Mouse (Mus musculus): ENCODE results near the gene Lama2. TPM values are rescaled to one million over a fixed set of nuclear protein-coding genes. Genes with fewer than 3 reads are reported as not detected.

The Lama2 gene
- 12.0 and 18.2 TPM in 2 replicates for total RNA-seq (2014; rRNA removed)
- polyA plus RNA-seq (2015; fragmentation: Nextera tagmentation; extraction: Ambion mirVana): 5.5 and 5.6 TPM in 2 replicates

- Histone ChIP-seq H3K27ac (no peak within 1 kb of the TSS), H3K36me3 (ENCODE audit: insufficient read depth, low read length) (no peaks in the 10 kb centered on the region), H3K4me1 (ENCODE audit: insufficient read depth, low read length) (no peaks in the 10 kb centered on the region), H3K27me3 (ENCODE audit: insufficient read depth, low read length) (no peaks in the 10 kb centered on the region), H3K9me3 (ENCODE audit: low read length) (no peaks in the 10 kb centered on the region), H3K9ac (replicated peaks; ENCODE audit: low read length) (no peak within 1 kb of the TSS), H3K4me2 (ENCODE audit: low read depth, low read length) (no peak within 1 kb of the TSS), H3K4me3 (ENCODE audit: low read length) (no peak within 1 kb of the TSS)
- 88% methylated on average over 3 of the region's 3 CpGs for WGBS
- ATAC-seq (no peak), DNase-seq (ENCODE audit: low spot score) (no peak)
- no peak for TF ChIP-seq CTCF (IDR thresholded peaks at IDR 0.05; ENCODE audit: low read depth)
Observed at GRCm38 (mm10) chr10:27619658-27620057, at the start of gene Lama2. TSS of gene Lama2 (minus strand) at chr10:27619758.

DNA sequence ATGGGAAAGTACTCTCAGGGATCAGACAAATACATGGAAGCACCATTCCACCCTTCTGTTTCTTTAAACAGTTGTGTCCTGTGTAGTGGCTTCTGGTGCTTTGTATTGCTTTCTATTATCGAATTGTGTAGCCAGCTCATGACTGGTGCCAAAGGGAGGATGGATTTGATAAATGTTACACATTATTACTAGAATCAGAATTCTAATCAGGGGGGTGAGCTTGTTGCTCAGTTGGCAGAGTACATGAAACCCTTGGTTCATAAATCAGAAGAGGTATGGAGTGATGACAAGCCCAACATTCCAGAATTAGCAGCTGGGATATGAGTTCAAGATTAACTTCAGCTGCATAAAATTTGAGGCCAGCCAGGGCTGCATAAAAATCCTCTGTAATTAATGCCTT, 44.8 kb upstream of the Lama2 start:
- 79% methylated on average over 1 of the region's 1 CpGs for WGBS
- no peak for TF ChIP-seq CTCF (IDR thresholded peaks at IDR 0.05; ENCODE audit: low read depth)

GRCm38 (mm10) chr10:27663396-27663795, 43.8 kb upstream of the Lama2 start:
- Histone ChIP-seq H3K4me2 (ENCODE audit: low read depth, low read length) (no peak overlapping the region), H3K4me1 (ENCODE audit: insufficient read depth, low read length) (no peaks in the 10 kb centered on the region), H3K27ac (no peak overlapping the region), H3K27me3 (ENCODE audit: insufficient read depth, low read length) (no peaks in the 10 kb centered on the region), H3K36me3 (ENCODE audit: insufficient read depth, low read length) (no peaks in the 10 kb centered on the region), H3K9ac (replicated peaks; ENCODE audit: low read length) (no peak overlapping the region), H3K4me3 (ENCODE audit: low read length) (no peak overlapping the region), H3K9me3 (ENCODE audit: low read length) (no peaks in the 10 kb centered on the region)
- 67% methylated on average over 1 of the region's 1 CpGs for WGBS
- ATAC-seq (no peak), DNase-seq (ENCODE audit: low spot score) (no peak)
- no peak for TF ChIP-seq CTCF (IDR thresholded peaks at IDR 0.05; ENCODE audit: low read depth)

More for the DNA sequence above, 44.8 kb upstream of the Lama2 start:
- Histone ChIP-seq H3K4me3 (ENCODE audit: low read length) (no peak overlapping the region), H3K4me1 (ENCODE audit: insufficient read depth, low read length) (no peaks in the 10 kb centered on the region), H3K27ac (no peak overlapping the region), H3K4me2 (ENCODE audit: low read depth, low read length) (no peak overlapping the region), H3K9me3 (ENCODE audit: low read length) (no peaks in the 10 kb centered on the region), H3K9ac (replicated peaks; ENCODE audit: low read length) (no peak overlapping the region), H3K27me3 (ENCODE audit: insufficient read depth, low read length) (no peaks in the 10 kb centered on the region), H3K36me3 (ENCODE audit: insufficient read depth, low read length) (no peaks in the 10 kb centered on the region)
- no peak for DNase-seq (ENCODE audit: low spot score)
- no peak for ATAC-seq

DNA sequence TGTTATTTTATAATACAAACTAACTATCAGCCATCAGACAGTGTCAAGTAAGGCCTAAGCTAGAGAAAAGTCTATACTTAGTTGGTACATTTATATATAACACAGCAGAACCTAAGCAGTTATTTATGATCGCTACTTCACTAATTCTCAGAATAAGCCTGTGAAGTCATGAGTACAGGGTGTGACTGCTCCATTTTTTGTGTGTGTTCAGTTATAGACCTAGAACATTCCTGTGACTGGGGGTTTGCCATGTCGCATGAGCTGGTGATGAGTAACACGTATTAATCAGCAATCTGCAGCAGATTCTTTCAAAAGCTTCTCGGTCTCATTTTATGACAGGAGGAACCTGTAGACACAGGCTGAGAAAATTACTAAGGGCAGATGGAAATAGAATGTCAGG, 34.6 kb upstream of the Lama2 start:
- Histone ChIP-seq H3K9ac (replicated peaks; ENCODE audit: low read length) (no peak overlapping the region), H3K4me2 (ENCODE audit: low read depth, low read length) (no peak overlapping the region), H3K36me3 (ENCODE audit: insufficient read depth, low read length) (no peaks in the 10 kb centered on the region), H3K4me1 (ENCODE audit: insufficient read depth, low read length) (no peaks in the 10 kb centered on the region), H3K27me3 (ENCODE audit: insufficient read depth, low read length) (no peaks in the 10 kb centered on the region), H3K27ac (no peak overlapping the region), H3K9me3 (ENCODE audit: low read length) (no peaks in the 10 kb centered on the region), H3K4me3 (ENCODE audit: low read length) (no peak overlapping the region)
- no peak for ATAC-seq
- TF ChIP-seq CTCF (IDR thresholded peaks at IDR 0.05; ENCODE audit: low read depth): no peak
- WGBS: 92% methylated on average over 4 of the region's 4 CpGs
- DNase-seq (ENCODE audit: low spot score): no peak

GRCm38 (mm10) chr10:27652694-27653335, 33.3 kb upstream of the Lama2 start:
- Histone ChIP-seq H3K9me3 (ENCODE audit: low read length) (no peaks in the 10 kb centered on the region), H3K4me1 (ENCODE audit: insufficient read depth, low read length) (no peaks in the 10 kb centered on the region), H3K27ac (no peak overlapping the region), H3K4me2 (ENCODE audit: low read depth, low read length) (no peak overlapping the region), H3K27me3 (ENCODE audit: insufficient read depth, low read length) (no peaks in the 10 kb centered on the region), H3K36me3 (ENCODE audit: insufficient read depth, low read length) (no peaks in the 10 kb centered on the region), H3K9ac (replicated peaks; ENCODE audit: low read length) (no peak overlapping the region), H3K4me3 (ENCODE audit: low read length) (no peak overlapping the region)
- TF ChIP-seq CTCF (IDR thresholded peaks at IDR 0.05; ENCODE audit: low read depth): no peak
- WGBS: 36% methylated on average over 8 of the region's 8 CpGs
- ATAC-seq (peak; percentile 63; the same call in 1 of the 2 replicates), DNase-seq (ENCODE audit: low spot score) (peak; percentile 22)

DNA sequence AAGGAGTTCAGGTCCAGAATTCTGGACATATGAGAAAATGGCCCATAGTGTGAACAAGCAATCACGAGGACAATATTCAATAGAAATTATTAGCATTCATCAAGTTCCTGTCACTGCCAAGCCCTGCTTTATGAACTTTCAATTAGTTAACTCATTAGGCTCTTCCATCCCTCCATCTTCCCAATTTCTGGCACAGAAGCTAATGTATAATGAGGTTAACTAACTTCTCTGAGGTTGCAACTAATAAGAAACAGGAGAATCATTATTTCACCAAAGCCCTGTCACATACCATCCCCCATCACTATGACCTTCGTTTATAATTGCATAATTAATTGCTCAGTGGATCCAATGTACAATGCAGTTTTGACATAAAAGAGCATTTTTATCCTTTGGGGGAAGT, 16.2 kb upstream of the Lama2 start:
- Histone ChIP-seq H3K4me1 (ENCODE audit: insufficient read depth, low read length) (no peaks in the 10 kb centered on the region), H3K4me3 (ENCODE audit: low read length) (no peak overlapping the region), H3K27ac (no peak overlapping the region), H3K36me3 (ENCODE audit: insufficient read depth, low read length) (no peaks in the 10 kb centered on the region), H3K9ac (replicated peaks; ENCODE audit: low read length) (no peak overlapping the region), H3K9me3 (ENCODE audit: low read length) (no peaks in the 10 kb centered on the region), H3K27me3 (ENCODE audit: insufficient read depth, low read length) (no peaks in the 10 kb centered on the region), H3K4me2 (ENCODE audit: low read depth, low read length) (no peak overlapping the region)
- no peak for TF ChIP-seq CTCF (IDR thresholded peaks at IDR 0.05; ENCODE audit: low read depth)
- ATAC-seq (no peak), DNase-seq (ENCODE audit: low spot score) (no peak)
- WGBS: 54% methylated on average over 2 of the region's 2 CpGs

DNA sequence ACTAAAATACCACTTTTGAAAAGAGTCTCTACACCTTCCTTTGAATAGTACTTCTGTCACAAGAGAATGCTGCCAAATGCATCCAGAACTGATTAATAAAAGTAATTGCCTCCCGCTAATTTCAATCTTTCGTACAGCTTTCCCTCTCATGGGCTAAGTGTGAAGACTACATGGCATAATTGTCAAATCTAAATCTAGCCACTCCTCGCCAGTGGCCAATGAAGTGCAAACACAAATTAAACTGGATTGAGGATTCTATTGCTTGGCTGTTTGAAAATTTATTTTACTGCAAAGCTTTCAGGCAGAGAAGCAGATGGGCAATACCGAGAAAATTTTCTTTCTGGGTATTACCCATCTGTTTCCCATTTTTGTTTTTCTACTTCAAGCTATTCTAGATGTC, 11.4 kb upstream of the Lama2 start:
- Histone ChIP-seq H3K4me1 (ENCODE audit: insufficient read depth, low read length) (no peaks in the 10 kb centered on the region), H3K27ac (no peak overlapping the region), H3K36me3 (ENCODE audit: insufficient read depth, low read length) (no peaks in the 10 kb centered on the region), H3K27me3 (ENCODE audit: insufficient read depth, low read length) (no peaks in the 10 kb centered on the region), H3K4me3 (ENCODE audit: low read length) (no peak overlapping the region), H3K9me3 (ENCODE audit: low read length) (no peaks in the 10 kb centered on the region), H3K4me2 (ENCODE audit: low read depth, low read length) (no peak overlapping the region), H3K9ac (replicated peaks; ENCODE audit: low read length) (no peak overlapping the region)
- no peak for TF ChIP-seq CTCF (IDR thresholded peaks at IDR 0.05; ENCODE audit: low read depth)
- ATAC-seq: no peak
- peak; percentile 8 for DNase-seq (ENCODE audit: low spot score)
- 68% methylated on average over 4 of the region's 4 CpGs for WGBS
